Mouse (Mus musculus) spleen, adult 2 months (tissue): ENCODE measurements at regions not wholly inside any gene's neighbourhood (a gene's known extent, or its start where the extent isn't known, plus 50 kb on each side); places are given as distances from the start of the nearest gene placed in this dataset.
A peak's percentile ranks its signal among the peaks of the same experiment; 100 is the strongest.

Source experiments
- DNase-seq, 2 experiments: peaks; one replicate each; pipeline versions ENCODE4 v3.0.0 to v3.0.0-alpha.2; 2012 to 2021; ENCODE audit warnings: low spot score in 2 of 2, low read depth in 1 of 2
- H3K27ac ChIP-seq: fragments of 200-500 bp; 2 replicates; pipeline ENCODE4 v1.5.1; 2012; ENCODE audit warnings: low read length, inconsistent platforms; ENCODE audit not compliant: insufficient read depth
- H3K27me3 ChIP-seq: fragments of 200-500 bp; 2 replicates; pipeline ENCODE4 v1.6.1; 2012; ENCODE audit warnings: mild to moderate bottlenecking, moderate library complexity, low read length, inconsistent platforms; ENCODE audit not compliant: control insufficient read depth, insufficient read depth
- H3K36me3 ChIP-seq: fragments of 200-500 bp; 2 replicates; pipeline ENCODE4 v1.6.1; 2012; ENCODE audit warnings: mild to moderate bottlenecking, low read length, inconsistent platforms; ENCODE audit not compliant: control insufficient read depth, insufficient read depth
- H3K4me1 ChIP-seq: fragments of 200-500 bp; 2 replicates; pipeline ENCODE4 v1.6.1; 2011; ENCODE audit warnings: inconsistent platforms; ENCODE audit not compliant: control insufficient read depth, insufficient read depth, insufficient read length
- H3K4me3 ChIP-seq: fragments of 200-500 bp; 2 replicates; pipeline ENCODE4 v1.5.1; 2011; ENCODE audit warnings: mild to moderate bottlenecking, inconsistent platforms; ENCODE audit not compliant: insufficient read depth, insufficient read length; ENCODE audit errors: extremely low read depth
- CTCF ChIP-seq: fragments of 200-500 bp; IDR thresholded peaks from 2 replicates; pipeline ENCODE4 v1.5.1; 2011; ENCODE audit warnings: mild to moderate bottlenecking, inconsistent platforms; ENCODE audit not compliant: insufficient read depth, insufficient read length, insufficient replicate concordance; ENCODE audit errors: extremely low read depth
- POLR2A ChIP-seq: fragments of 200-500 bp; IDR thresholded peaks from 2 replicates; pipeline ENCODE4 v1.6.1; 2011; ENCODE audit warnings: low read depth, low read length, inconsistent platforms
- WGBS: fragments of 180-500 bp; shearing (Covaris S2); methylation state at CpG from one replicate; pipeline ENCODE4 v1.1.7; 2018; 5-methylcytosine and 5-hydroxymethylcytosine counted together

DNA sequence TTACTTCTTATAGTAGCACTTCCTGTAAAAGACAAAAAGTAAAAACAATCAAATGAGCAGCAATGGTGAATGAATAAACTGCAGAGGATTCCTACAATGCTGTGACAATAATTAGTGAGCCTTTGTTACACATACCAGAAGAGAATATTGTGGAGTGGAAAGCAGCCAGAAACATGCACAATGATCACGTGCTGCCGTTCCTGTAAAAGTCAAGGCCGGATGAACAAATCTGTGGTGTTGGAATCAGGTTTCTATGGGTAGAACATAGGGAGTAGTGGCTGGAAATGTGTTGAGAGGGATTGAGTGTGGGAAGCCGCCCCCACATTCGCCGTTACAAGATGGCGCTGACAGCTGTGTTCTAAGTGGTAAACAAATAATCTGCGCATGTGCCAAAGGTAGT is 112.3 kb upstream of the Prdm1 start:
- Histone ChIP-seq H3K4me3 (no peak overlapping the region), H3K4me1 (peaks cover 23% of the 10 kb centered on the region), H3K27me3 (no peaks in the 10 kb centered on the region), H3K27ac (no peak overlapping the region), H3K36me3 (no peaks in the 10 kb centered on the region)
- no peak for TF ChIP-seq POLR2A
- TF ChIP-seq CTCF, result no peak
- 97% methylated on average over 8 of the region's 8 CpGs for WGBS
- DNase-seq, result no peak

DNA sequence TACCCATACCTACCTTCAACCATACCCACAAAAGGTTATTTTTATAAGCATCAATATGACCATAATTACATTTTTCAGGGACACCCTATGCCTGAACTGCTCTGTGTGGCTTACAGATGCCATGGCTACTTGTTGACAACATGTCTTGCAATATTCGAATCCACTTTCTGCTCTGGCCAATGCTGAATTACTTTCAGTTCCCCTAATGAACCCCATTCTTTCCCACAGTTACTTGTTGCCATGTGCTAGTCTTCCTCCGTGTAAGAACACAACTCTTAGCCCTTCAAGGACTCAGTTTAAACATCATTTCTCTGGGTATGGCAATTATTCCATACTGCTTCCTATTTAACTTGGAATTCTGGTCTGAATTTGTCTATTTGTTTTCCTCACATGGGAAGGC is 110.4 kb upstream of the Prdm1 start:
- Histone ChIP-seq H3K4me3 (no peak overlapping the region), H3K4me1 (peaks cover 30% of the 10 kb centered on the region), H3K27me3 (no peaks in the 10 kb centered on the region), H3K27ac (peak overlapping the region; percentile 38; the same call in 1 of the 2 replicates), H3K36me3 (no peaks in the 10 kb centered on the region)
- 25% methylated on average over 2 of the region's 2 CpGs for WGBS
- TF ChIP-seq CTCF, result no peak
- no peak for TF ChIP-seq POLR2A
- peak in 1 of 2 experiments; percentile 46 for DNase-seq

DNA sequence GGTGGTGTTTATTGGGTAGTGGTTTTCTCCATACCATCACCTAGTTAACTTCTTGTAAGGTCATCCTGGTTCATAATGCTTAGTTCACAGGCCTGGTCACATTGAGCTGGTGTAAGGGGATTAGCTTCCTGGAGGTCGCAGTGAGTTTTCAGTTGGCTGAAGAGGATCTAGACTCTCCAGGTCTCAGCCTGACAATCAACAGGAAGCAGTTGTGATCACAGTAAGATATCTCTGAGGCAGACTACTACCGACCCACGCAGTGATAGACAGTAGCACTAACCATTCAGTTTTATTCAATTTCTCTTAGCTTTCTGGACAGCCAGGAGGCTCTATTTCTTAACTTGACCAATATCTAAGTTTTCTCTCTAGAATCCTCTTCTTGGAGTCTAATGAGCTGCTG is 108.5 kb upstream of the Prdm1 start:
- peak overlapping the region; percentile 84 for H3K27ac ChIP-seq
- no peak for TF ChIP-seq CTCF
- TF ChIP-seq POLR2A, result no peak

DNA sequence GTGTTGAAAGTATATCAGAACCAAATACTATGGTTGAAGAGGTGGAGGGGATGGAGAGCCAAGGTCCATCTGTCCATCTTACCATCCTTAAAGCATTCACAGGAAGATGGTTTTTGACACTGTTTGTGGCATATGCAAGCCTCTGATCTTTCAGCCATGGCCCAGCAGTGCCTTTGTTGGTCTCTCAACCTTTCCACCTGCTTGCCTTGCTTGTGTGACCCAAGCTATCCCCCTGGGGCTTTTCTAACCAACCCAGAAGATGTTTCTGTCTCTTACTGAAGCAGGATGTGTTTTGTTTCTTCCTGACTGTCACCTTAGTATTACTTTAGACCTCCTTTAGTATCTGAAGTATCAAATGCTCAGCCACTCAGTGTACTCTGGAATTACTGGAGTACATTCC is 107.8 kb upstream of the Prdm1 start:
- TF ChIP-seq CTCF, result no peak
- no peak for TF ChIP-seq POLR2A
- no peaks in the 10 kb centered on the region for H3K27me3 ChIP-seq
- peaks cover 36% of the 10 kb centered on the region for H3K4me1 ChIP-seq
- no peak overlapping the region for H3K4me3 ChIP-seq
- peak; percentile 59 to 67 for DNase-seq
- H3K27ac ChIP-seq, result peak overlapping the region; percentile 84
- no peaks in the 10 kb centered on the region for H3K36me3 ChIP-seq

More for the DNA sequence above, 108.5 kb upstream of the Prdm1 start:
- Histone ChIP-seq H3K4me1 (peaks cover 36% of the 10 kb centered on the region), H3K4me3 (no peak overlapping the region), H3K27me3 (no peaks in the 10 kb centered on the region), H3K36me3 (no peaks in the 10 kb centered on the region)
- 8% methylated on average over 3 of the region's 3 CpGs for WGBS
- no peak for DNase-seq

DNA sequence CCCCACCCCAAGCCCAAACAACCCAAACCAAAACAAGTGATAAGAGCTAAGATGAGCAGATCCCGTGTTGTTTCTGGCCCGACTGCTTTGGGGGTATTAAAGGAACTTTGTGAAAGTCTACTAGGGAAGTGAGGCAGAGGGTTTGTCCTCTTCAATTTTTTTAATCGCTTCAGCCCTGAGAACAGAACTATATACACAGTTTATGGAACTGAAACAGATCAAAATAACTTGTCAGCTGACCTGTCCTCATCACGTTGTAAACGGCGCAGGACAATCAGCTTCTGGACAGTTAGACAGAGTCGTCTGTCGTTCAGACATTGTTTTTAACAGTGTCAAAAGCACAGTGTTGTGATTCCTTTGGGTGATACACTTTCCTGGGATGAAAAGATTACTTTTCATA is 103.3 kb upstream of the Prdm1 start:
- Histone ChIP-seq H3K27me3 (no peaks in the 10 kb centered on the region), H3K36me3 (no peaks in the 10 kb centered on the region), H3K4me3 (no peak overlapping the region; the same call in 1 of the 2 replicates), H3K4me1 (peaks cover 19% of the 10 kb centered on the region), H3K27ac (peak overlapping the region; percentile 87)
- WGBS, result 33% methylated on average over 8 of the region's 8 CpGs
- DNase-seq, result peak; percentile 22 to 41
- TF ChIP-seq CTCF (no peak), POLR2A (no peak)

DNA sequence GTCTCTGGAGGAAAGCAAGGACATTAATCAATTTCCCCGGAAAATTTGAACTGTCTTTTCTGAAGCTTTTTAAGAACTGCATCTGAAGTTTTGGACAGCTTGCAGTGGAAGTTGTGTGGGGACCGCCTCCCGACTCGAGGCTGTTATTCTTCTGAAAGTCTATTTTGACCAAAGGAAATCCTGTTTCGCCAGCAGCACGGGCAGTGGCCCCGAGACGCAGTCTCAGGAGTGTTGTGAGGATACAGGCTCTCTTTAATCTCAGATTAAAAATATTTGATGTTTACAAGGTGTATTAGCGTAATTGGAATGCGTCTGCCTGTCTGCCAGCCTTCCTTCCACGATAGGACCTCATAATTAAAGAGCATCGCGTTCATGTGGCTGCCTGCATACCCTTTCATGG is 102.2 kb upstream of the Prdm1 start:
- H3K27me3 ChIP-seq, result no peaks in the 10 kb centered on the region
- peak in 1 of 2 experiments; percentile 48 for DNase-seq
- peak; percentile 4; the same call in 1 of the 2 replicates for TF ChIP-seq POLR2A
- no peak for TF ChIP-seq CTCF
- H3K36me3 ChIP-seq, result no peaks in the 10 kb centered on the region
- peak overlapping the region; percentile 88 for H3K27ac ChIP-seq
- peaks cover 17% of the 10 kb centered on the region for H3K4me1 ChIP-seq
- WGBS, result 4% methylated on average over 13 of the region's 13 CpGs
- no peak overlapping the region; the same call in 1 of the 2 replicates for H3K4me3 ChIP-seq

DNA sequence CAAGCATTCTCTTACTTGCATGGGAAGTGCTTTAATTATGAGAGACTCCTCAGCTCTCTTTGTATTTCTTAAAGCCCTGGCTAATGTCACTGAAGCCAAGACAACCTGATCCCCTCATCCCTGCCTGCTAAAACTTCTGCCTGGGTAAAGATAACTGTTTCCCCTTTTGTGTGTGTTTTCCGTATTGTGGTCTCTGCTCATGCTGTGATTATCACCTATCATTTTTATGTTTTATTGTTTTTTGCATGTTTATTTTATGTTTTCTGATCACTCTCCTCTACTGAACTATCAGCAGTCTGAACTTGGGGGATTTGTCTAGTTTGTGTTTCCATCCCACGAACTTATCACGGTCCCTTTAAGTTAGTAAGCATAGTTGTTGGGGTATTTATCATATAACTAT is 100.1 kb upstream of the Prdm1 start:
- no peak for DNase-seq
- TF ChIP-seq POLR2A (no peak), CTCF (no peak)
- Histone ChIP-seq H3K4me3 (no peak overlapping the region), H3K27ac (no peak overlapping the region), H3K27me3 (no peaks in the 10 kb centered on the region), H3K36me3 (no peaks in the 10 kb centered on the region), H3K4me1 (peaks cover 12% of the 10 kb centered on the region; the same call in 1 of the 2 replicates)
- 88% methylated on average over 3 of the region's 3 CpGs for WGBS
